22 mouse cellular contexts compared by ENCODE assay signal in genomic region chr5:122921941-122922340, GRCm38 (mm10).
A peak's percentile ranks its signal among the peaks of the same experiment; 100 is the strongest.
DNase-seq lines count a peak whose midpoint lies in the region; ATAC-seq and TF ChIP-seq lines count a peak whose summit lies in the region.
"Had no signal": no experiment of that assay in that cellular context is flagged by ENCODE, and none has a peak within 500 bp of the region (broad histone marks: within the 10 kb centered on the region; RNA-seq: fewer than 3 reads in every experiment).

No protein-coding gene starts in this region.

- H3K4me1 ChIP-seq in ES-Bruce4 (ENCODE audit: control insufficient read depth, insufficient read depth, low read length) = peaks cover 4% of the 10 kb centered on the region
- peaks cover 5 to 22% of the 10 kb centered on the region in 2 experiments; a peak in 3 of 4 replicates for H3K4me1 ChIP-seq in ES-E14 (ENCODE audit: control insufficient read depth in 2 of 2, insufficient read depth in 2 of 2, low read length in 2 of 2, poor library complexity in 1 of 2)
- H3K4me1 ChIP-seq in midbrain, embryonic 16.5 days (ENCODE audit: control insufficient read depth, insufficient read depth, low read length) = no peaks in the 10 kb centered on the region

- 95% methylated on average over 8 of the region's 8 CpGs for WGBS in midbrain, embryonic 16.5 days

- no peak for TF ChIP-seq EP300 in ES-Bruce4 (IDR thresholded peaks at IDR 0.05; ENCODE audit: insufficient read depth, low read depth, low read length)

- DNase-seq in 3T3-L1 (ENCODE audit: low read depth, low spot score) (peak; percentile 38), ES-E14 (ENCODE audit: low read depth, low spot score) (no peak), R1 (ENCODE audit: low read depth, low spot score) (peak; percentile 78)
- no peak for DNase-seq in gastrocnemius, postnatal 36 days
- no peak for DNase-seq in heart, adult 11 months
- DNase-seq: adrenal gland, adult 8-10 months; adrenal gland, postnatal 14 days; adrenal gland, postnatal 36 days; cerebellum, adult 11-12 months; cerebellum, adult 2 months; cerebellum, adult 9-10 months; cerebellum, postnatal 10 days; cerebellum, postnatal 25 days had no signal

- no peaks in the 10 kb centered on the region for H3K27me3 ChIP-seq in ES-Bruce4 (ENCODE audit: control insufficient read depth, insufficient read depth, low read length, poor library complexity, severe bottlenecking)
- H3K27me3 ChIP-seq in midbrain, embryonic 16.5 days (ENCODE audit: control insufficient read depth, insufficient read depth, low read depth, low read length) = no peaks in the 10 kb centered on the region
- H3K27me3 ChIP-seq: embryonic facial prominence, embryonic 12.5 days; forebrain, embryonic 13.5 days; forebrain, embryonic 15.5 days; Patski had no signal

- H3K4me3 ChIP-seq in ES-Bruce4 (ENCODE audit: low read depth, low read length) = peak overlapping the region; percentile 35; the same call in 1 of the 2 replicates
- H3K4me3 ChIP-seq in ES-E14 (ENCODE audit: insufficient read depth in 1 of 2, low read depth in 1 of 2, low read length in 2 of 2, poor library complexity in 1 of 2, severe bottlenecking in 1 of 2) = peak overlapping the region; percentile 32 to 52; a peak in 3 of 4 replicates
- no peak overlapping the region for H3K4me3 ChIP-seq in midbrain, embryonic 16.5 days (ENCODE audit: low read depth, low read length)
- H3K4me3 ChIP-seq: embryonic facial prominence, embryonic 10.5 days; embryonic facial prominence, embryonic 12.5 days; forebrain, embryonic 13.5 days; forebrain, embryonic 15.5 days had no signal

- intact Hi-C loops in gastrocnemius, postnatal 36 days (cut with DNase I) = no loop called here

- peak overlapping the region; percentile 23 for H3K27ac ChIP-seq in ES-Bruce4 (ENCODE audit: insufficient read depth, low read length)
- H3K27ac ChIP-seq in ES-E14 (ENCODE audit: insufficient read depth, low read depth, low read length, poor library complexity, severe bottlenecking) = peak overlapping the region; percentile 84; the same call in 1 of the 2 replicates
- no peak overlapping the region for H3K27ac ChIP-seq in midbrain, embryonic 16.5 days (ENCODE audit: low read length)
- H3K27ac ChIP-seq: embryonic facial prominence, embryonic 10.5 days; embryonic facial prominence, embryonic 12.5 days; forebrain, embryonic 13.5 days; forebrain, embryonic 15.5 days had no signal

- H3K36me3 ChIP-seq in ES-Bruce4 (ENCODE audit: control insufficient read depth, insufficient read depth, low read length, poor library complexity, severe bottlenecking) = no peaks in the 10 kb centered on the region
- H3K36me3 ChIP-seq in ES-E14 (ENCODE audit: control insufficient read depth, insufficient read depth, low read length, poor library complexity, severe bottlenecking) = no peaks in the 10 kb centered on the region; the same call in 1 of the 2 replicates
- no peaks in the 10 kb centered on the region for H3K36me3 ChIP-seq in midbrain, embryonic 16.5 days (ENCODE audit: control insufficient read depth, insufficient read depth, low read length)
- H3K36me3 ChIP-seq: embryonic facial prominence, embryonic 12.5 days had no signal

- no peak overlapping the region for H3K4me2 ChIP-seq in midbrain, embryonic 16.5 days (ENCODE audit: low read length)
- H3K4me2 ChIP-seq: embryonic facial prominence, embryonic 12.5 days; forebrain, embryonic 13.5 days; forebrain, embryonic 15.5 days had no signal

- no peak for TF ChIP-seq POLR2A in ES-Bruce4 (IDR thresholded peaks at IDR 0.05; ENCODE audit: insufficient read depth, low read length)

- no peak for ATAC-seq in midbrain, embryonic 16.5 days
- no peak for ATAC-seq in megakaryocyte-erythroid progenitor cell, adult 5-6 weeks (replicated peaks; ENCODE audit: low FRiP score, low TSS enrichment, poor library complexity, severe bottlenecking)
- ATAC-seq: activated CD4-positive, CD25-positive, alpha-beta regulatory T cell, adult 4 months; forebrain, embryonic 13.5 days; forebrain, embryonic 15.5 days; Patski had no signal

- in situ Hi-C loops in ES-E14 (cut with MboI; ENCODE audit: low sequenced_read_pairs in 2 of 2, unreplicated experiment in 2 of 2) = no loop called here

- H3K9me3 ChIP-seq in ES-Bruce4 (replicated peaks; ENCODE audit: control insufficient read depth, insufficient read depth, low read length, poor library complexity, severe bottlenecking) (no peaks in the 10 kb centered on the region), ES-E14 (ENCODE audit: control insufficient read depth, insufficient read depth, low read depth, low read length) (no peaks in the 10 kb centered on the region)
- H3K9me3 ChIP-seq in midbrain, embryonic 16.5 days (replicated peaks; ENCODE audit: control insufficient read depth, low read length, poor library complexity, severe bottlenecking) = no peaks in the 10 kb centered on the region
- H3K9me3 ChIP-seq: embryonic facial prominence, embryonic 10.5 days; embryonic facial prominence, embryonic 12.5 days; forebrain, embryonic 13.5 days; forebrain, embryonic 15.5 days had no signal

- H3K9ac ChIP-seq in ES-Bruce4 (ENCODE audit: low read depth, poor library complexity, severe bottlenecking) (peak overlapping the region; percentile 37; the same call in 1 of the 2 replicates), ES-E14 (ENCODE audit: insufficient read depth, low read depth, low read length, poor library complexity, severe bottlenecking) (peak overlapping the region; percentile 66; the same call in 1 of the 2 replicates)
- no peak overlapping the region for H3K9ac ChIP-seq in midbrain, embryonic 16.5 days (ENCODE audit: low read depth, low read length)
- H3K9ac ChIP-seq: embryonic facial prominence, embryonic 12.5 days; forebrain, embryonic 13.5 days; forebrain, embryonic 15.5 days had no signal

- no peak for TF ChIP-seq CTCF in ES-Bruce4 (IDR thresholded peaks at IDR 0.05; ENCODE audit: low read depth, low read length)

TF ChIP-seq in ES-E14, 5 proteins besides CTCF, POLR2A, EP300 and RAD21:
- TF ChIP-seq ZC3H11A (IDR thresholded peaks at IDR 0.05; ENCODE audit: borderline replicate concordance, low read depth, low read length) (no peak), HCFC1 (IDR thresholded peaks at IDR 0.05; ENCODE audit: borderline replicate concordance, insufficient read depth, low read length) (no peak), MAFK (IDR thresholded peaks at IDR 0.05; ENCODE audit: insufficient read depth, low read depth, low read length) (no peak), CHD2 (IDR thresholded peaks at IDR 0.05; ENCODE audit: low read depth, low read length) (no peak), ZNF384 (IDR thresholded peaks at IDR 0.05; ENCODE audit: low read depth, low read length) (no peak)

Comparison
In these comparisons a context has a peak if more than half of its experiments do, and no peak if none do; other contexts are left out.
1. DNase-seq: peak in 3T3-L1 (single experiment) and R1 (single experiment); none in ES-E14 (single experiment), gastrocnemius, postnatal 36 days (0 of 2) and heart, adult 11 months (single experiment).